Mouse (Mus musculus) ES-Bruce4 (cell line): ENCODE data around the gene Foxp4. TPM values are rescaled to one million over a fixed set of nuclear protein-coding genes. Genes with fewer than 3 reads are reported as not detected.

Experiments used
- H3K27ac ChIP-seq: 2 replicates; pipeline ENCODE4 v1.5.1; 2012; ENCODE audit warnings: low read length, inconsistent platforms; ENCODE audit not compliant: insufficient read depth
- H3K27me3 ChIP-seq: 2 replicates; pipeline ENCODE4 v1.6.1; 2012; ENCODE audit warnings: mild to moderate bottlenecking, low read length, inconsistent platforms; ENCODE audit not compliant: control insufficient read depth, poor library complexity, insufficient read depth, severe bottlenecking
- H3K36me3 ChIP-seq: 2 replicates; pipeline ENCODE4 v1.6.1; 2012; ENCODE audit warnings: inconsistent platforms, mild to moderate bottlenecking, low read length, moderate library complexity; ENCODE audit not compliant: control insufficient read depth, poor library complexity, insufficient read depth, severe bottlenecking
- H3K4me1 ChIP-seq: one replicate; pipeline ENCODE4 v1.8.1; 2011; ENCODE audit warnings: low read length; ENCODE audit not compliant: control insufficient read depth, insufficient read depth
- H3K4me3 ChIP-seq: 2 replicates; pipeline ENCODE4 v1.5.1; 2011; ENCODE audit warnings: low read depth, mild to moderate bottlenecking, low read length
- H3K9ac ChIP-seq: 2 replicates; pipeline ENCODE4 v1.6.1; 2012; ENCODE audit warnings: low read depth, mild to moderate bottlenecking, inconsistent platforms; ENCODE audit not compliant: poor library complexity, severe bottlenecking
- H3K9me3 ChIP-seq: replicated peaks from 2 replicates; pipeline ENCODE4 v1.6.1; 2012; ENCODE audit warnings: mild to moderate bottlenecking, low read length, inconsistent platforms; ENCODE audit not compliant: control insufficient read depth, poor library complexity, insufficient read depth, severe bottlenecking
- CTCF ChIP-seq: IDR thresholded peaks from one replicate; pipeline ENCODE4 v1.8.1; 2011; ENCODE audit warnings: low read depth, low read length
- EP300 ChIP-seq: IDR thresholded peaks from 2 replicates; pipeline ENCODE4 v1.6.1; 2011; ENCODE audit warnings: low read depth, low read length; ENCODE audit not compliant: insufficient read depth
- POLR2A ChIP-seq: IDR thresholded peaks from one replicate; pipeline ENCODE4 v1.8.1; 2011; ENCODE audit warnings: low read length; ENCODE audit not compliant: insufficient read depth
- polyA plus RNA-seq: library from polyadenylated mRNA; stranded (reverse); fragments of >200 nt; gene quantifications from 2 replicates; pipeline ENCODE4 v1.2.4, GENCODE M21; 2011; ENCODE audit warnings: low read depth; ENCODE audit not compliant: missing spikeins, insufficient read depth, insufficient read length

Foxp4 gene
- polyA plus RNA-seq, 1 experiment = 44.2 TPM

DNA sequence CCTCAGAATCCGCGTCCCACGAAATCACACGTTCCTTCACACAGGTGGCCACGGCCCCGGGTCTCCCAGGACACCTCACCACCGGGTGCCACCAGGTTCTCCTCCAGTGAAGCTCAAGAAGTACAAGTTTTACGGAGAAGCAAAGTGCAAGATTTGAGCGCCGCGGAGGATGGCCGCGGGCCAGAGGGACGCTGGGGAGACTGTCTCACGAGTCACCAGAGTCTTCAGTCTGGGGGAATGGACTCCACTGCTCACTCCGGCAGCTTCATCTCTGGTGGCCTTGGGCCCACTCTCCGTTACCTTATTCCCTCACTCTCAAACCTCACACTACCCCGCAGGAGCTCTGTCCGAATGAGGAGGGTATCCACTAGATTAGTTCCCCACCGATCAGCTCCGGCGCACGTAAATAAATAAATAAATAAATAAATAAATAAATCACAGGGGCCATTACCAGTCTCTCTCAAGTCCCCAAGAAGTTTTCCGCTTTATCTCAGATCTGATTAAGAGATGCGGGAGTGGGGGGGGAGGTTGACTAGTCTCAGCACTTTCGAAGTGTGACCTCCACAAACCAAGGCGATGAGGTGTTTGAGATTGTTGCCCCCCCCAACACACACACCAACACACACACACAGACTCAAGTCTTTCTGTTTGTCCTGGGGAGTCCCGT is 1.3 kb downstream of the Foxp4 start:
- H3K4me3 ChIP-seq = peak overlapping the region; percentile 81
- H3K27ac ChIP-seq = no peak overlapping the region
- peaks cover 8% of the 10 kb centered on the region for H3K4me1 ChIP-seq
- H3K27me3 ChIP-seq = no peaks in the 10 kb centered on the region; the same call in 1 of the 2 replicates
- no peaks in the 10 kb centered on the region for H3K36me3 ChIP-seq
- no peak for TF ChIP-seq CTCF
- no peak for TF ChIP-seq EP300
- no peak for TF ChIP-seq POLR2A
- peak overlapping the region; percentile 98 for H3K9ac ChIP-seq
- H3K9me3 ChIP-seq = no peaks in the 10 kb centered on the region

GRCm38 (mm10) chr17:47922579-47922978 is 1.9 kb downstream of the Foxp4 start:
- no peak overlapping the region for H3K27ac ChIP-seq
- TF ChIP-seq EP300 = no peak
- no peak for TF ChIP-seq CTCF
- no peak for TF ChIP-seq POLR2A
- H3K4me3 ChIP-seq = peak overlapping the region; percentile 81
- H3K9me3 ChIP-seq = no peaks in the 10 kb centered on the region
- H3K9ac ChIP-seq = peak overlapping the region; percentile 98
- H3K36me3 ChIP-seq = no peaks in the 10 kb centered on the region
- H3K4me1 ChIP-seq = peaks cover 13% of the 10 kb centered on the region
- H3K27me3 ChIP-seq = no peaks in the 10 kb centered on the region; the same call in 1 of the 2 replicates

DNA sequence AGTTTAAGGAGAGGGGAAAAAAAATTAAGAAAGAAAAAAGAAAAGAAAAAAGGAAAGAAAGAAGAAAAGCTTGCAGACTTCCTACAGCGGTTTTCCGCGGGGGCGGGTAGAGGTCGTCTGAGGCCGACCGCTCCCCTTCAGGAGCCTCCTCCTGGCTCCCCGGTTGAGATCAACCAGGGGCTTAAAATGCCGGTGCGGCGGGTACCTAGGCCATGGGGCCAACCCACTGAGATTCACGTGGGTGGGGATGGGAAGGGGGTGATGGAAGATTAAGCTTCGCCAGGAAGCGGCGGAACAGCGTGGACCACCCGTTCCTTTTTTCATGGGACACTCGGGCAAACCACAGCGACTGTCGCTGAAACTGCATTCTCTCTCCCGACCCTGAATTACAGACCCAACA is 2.3 kb downstream of the Foxp4 start:
- Histone ChIP-seq H3K9me3 (no peaks in the 10 kb centered on the region), H3K27me3 (no peaks in the 10 kb centered on the region; the same call in 1 of the 2 replicates), H3K36me3 (no peaks in the 10 kb centered on the region), H3K9ac (peak overlapping the region; percentile 98), H3K4me3 (peak overlapping the region; percentile 63), H3K27ac (peak overlapping the region; percentile 80; the same call in 1 of the 2 replicates), H3K4me1 (peaks cover 13% of the 10 kb centered on the region)
- TF ChIP-seq CTCF = no peak
- TF ChIP-seq EP300 = no peak
- no peak for TF ChIP-seq POLR2A

- Histone ChIP-seq H3K9ac (no peak overlapping the region), H3K4me3 (peak overlapping the region; percentile 17; the same call in 1 of the 2 replicates), H3K27ac (peak overlapping the region; percentile 80; the same call in 1 of the 2 replicates), H3K36me3 (0 out of 2 replicates have a peak, but pooled peaks cover 2% of the 10 kb centered on the region), H3K9me3 (no peaks in the 10 kb centered on the region), H3K27me3 (no peaks in the 10 kb centered on the region; the same call in 1 of the 2 replicates), H3K4me1 (peaks cover 13% of the 10 kb centered on the region)
- TF ChIP-seq CTCF (no peak), EP300 (0 out of 2 replicates have a peak, but pooled peaks have one; percentile 30)
Observed at GRCm38 (mm10) chr17:47921136-47921665, 3.2 kb downstream of the Foxp4 start.

- Histone ChIP-seq H3K36me3 (0 out of 2 replicates have a peak, but pooled peaks cover 2% of the 10 kb centered on the region), H3K9me3 (no peaks in the 10 kb centered on the region), H3K27me3 (no peaks in the 10 kb centered on the region; the same call in 1 of the 2 replicates), H3K4me1 (peaks cover 13% of the 10 kb centered on the region), H3K27ac (peak overlapping the region; percentile 68), H3K4me3 (no peak overlapping the region), H3K9ac (no peak overlapping the region)
- TF ChIP-seq CTCF (no peak), POLR2A (no peak), EP300 (no peak)
Observed at GRCm38 (mm10) chr17:47919826-47920225, 4.6 kb downstream of the Foxp4 start.

GRCm38 (mm10) chr17:47917907-47918306 is 6.5 kb downstream of the Foxp4 start:
- TF ChIP-seq CTCF (no peak), EP300 (no peak), POLR2A (no peak)
- no peak overlapping the region for H3K9ac ChIP-seq
- no peaks in the 10 kb centered on the region; the same call in 1 of the 2 replicates for H3K27me3 ChIP-seq
- no peak overlapping the region for H3K27ac ChIP-seq
- no peaks in the 10 kb centered on the region for H3K9me3 ChIP-seq
- 0 out of 2 replicates have a peak, but pooled peaks cover 2% of the 10 kb centered on the region for H3K36me3 ChIP-seq
- H3K4me1 ChIP-seq = peaks cover 17% of the 10 kb centered on the region
- no peak overlapping the region for H3K4me3 ChIP-seq
